Mouse (Mus musculus): ENCODE data around the gene Mettl7b.

DNA sequence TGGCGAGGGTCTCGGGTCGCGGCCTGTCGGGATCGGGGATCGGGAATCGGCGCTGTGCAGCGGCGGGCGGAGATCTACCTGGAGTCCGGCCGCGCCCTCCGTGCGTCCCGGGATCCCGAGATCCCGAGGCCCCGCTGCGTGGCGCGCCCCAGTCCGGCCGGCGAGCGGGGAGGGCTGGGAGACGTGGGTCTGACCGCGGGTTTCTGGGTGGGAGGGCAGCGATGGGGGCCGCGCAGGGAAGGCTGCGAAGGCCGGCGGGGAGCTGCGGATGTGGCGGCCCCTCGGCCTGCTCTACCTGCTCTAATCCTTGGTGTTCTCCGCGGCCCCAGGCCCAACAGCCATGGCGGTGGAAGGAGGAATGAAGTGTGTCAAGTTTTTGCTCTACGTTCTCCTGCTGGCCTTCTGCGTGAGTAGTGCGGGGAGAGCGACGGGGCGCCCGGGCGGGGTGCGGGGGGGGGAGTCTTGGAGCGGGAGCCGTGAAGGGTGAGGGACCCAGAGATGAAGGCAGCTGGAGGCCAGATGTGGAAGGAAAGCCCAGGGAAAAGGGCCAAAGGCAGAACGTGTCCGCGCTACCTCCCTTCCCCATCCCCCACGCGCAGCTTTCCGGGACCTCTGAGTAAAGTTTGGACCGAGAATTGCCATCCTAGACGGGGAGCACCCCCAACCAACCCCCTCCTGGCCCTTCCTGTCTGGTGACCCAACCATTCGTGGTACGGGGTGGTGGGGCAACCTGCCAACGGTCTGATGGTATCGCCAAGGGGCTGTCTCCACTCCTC lies 50.5 kb downstream of the Mettl7b start:
- TF ChIP-seq POLR2A (IDR thresholded peaks at IDR 0.05; ENCODE audit: borderline replicate concordance, low read depth, low read length) (no peak), CTCF (IDR thresholded peaks at IDR 0.05; ENCODE audit: low read depth, low read length) (no peak)

Measured in bone marrow macrophage, adult 2 months (primary cell).